Mouse (Mus musculus) c-Kit-positive CD71-positive TER-119-negative erythroid progenitor cells, embryonic 14.5 days (primary cell): ENCODE data around the gene Il1b.

ENCODE experiments used
- DNase-seq: peaks from one replicate; pipeline ENCODE4 v3.0.0-alpha.2; 2013; ENCODE audit warnings: low read depth

Gene Il1b

DNA sequence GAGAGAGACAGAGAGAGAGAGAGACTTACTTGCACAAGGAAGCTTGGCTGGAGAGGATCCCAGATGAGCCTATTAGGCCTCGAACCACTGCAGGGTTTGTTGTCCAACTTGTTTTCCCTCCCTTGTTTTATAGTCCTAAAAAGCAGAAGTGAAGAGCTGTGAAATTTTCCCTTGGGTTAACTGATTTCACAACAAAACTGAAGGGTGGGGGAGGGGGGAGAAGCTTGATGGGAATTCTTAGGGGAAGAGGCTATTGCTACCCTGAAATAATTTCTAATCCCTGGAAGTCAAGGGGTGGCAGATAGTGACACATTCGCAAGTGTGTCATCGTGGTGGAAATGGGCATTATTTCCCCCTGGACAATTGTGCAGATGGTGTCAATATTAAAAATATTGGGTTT is at the start of gene Il1b:
Gene Il1b, minus strand, starts transcription at position 101 of the 400 bp plus-strand sequence.
- no peak for DNase-seq

DNA sequence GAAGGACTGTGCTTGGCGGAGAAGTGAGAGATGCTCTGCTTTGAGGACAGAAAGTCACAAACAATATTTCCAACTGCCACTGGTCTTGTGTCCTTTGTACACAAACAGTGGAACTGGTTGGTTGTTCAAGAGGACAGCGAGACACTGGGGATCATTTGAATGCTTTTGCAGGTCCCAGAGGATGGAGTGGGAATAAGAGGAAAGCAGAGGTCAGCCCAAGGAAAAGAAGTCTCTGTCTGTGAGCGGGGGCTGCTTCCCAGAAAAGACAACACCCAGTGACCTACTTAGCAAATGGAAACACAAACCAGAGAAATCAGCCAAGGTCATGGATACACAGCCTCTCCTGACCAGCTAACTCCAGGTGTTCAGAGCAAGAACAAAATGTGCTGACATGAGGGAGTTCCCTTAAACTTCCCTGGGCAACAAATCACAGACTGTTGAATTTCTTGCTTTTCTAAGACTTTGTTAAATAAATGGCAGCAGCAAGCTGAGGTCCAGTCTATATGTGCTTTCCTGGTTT is 48.5 kb upstream of the Il1b start:
- no peak for DNase-seq

DNA sequence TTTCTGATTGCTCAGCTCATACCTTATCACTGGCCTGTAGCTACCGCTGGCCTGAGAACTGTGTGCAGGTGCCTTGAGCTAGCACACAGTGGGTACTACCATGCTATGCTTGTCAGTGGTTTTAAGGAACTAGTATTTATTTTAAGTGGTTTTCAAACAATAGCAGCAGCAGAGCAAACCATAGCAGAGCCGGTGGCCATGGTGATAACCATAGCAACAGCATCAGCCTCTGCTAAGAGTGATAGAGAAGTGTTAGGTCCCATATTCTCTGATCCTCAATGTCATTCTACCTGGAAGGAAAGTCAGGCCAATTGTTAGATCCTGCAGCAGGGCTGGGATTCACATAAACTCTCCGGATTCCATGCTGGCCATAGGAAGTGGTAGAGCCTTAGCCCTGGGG is 43.7 kb upstream of the Il1b start:
- no peak for DNase-seq

DNA sequence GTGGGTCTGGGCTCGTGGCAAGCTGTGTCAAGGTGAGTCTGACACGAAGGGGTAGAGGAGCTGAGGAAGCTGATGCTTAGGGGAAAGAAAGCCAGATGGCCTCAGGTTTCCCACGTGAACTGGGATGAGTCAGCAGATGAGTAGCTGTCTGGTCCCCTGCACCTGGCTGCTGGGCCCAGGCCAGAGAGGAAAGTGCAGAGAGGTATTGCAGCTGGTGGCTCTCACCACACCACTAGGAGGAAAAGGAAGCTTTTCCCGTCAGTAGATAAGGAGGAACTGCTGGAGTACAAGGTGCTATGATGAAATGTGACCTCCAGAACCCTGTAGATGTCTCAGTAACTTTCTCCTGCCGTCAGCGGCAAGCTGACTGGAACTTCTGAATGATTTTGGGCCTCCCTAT is 42.5 kb upstream of the Il1b start:
- DNase-seq, result no peak

DNA sequence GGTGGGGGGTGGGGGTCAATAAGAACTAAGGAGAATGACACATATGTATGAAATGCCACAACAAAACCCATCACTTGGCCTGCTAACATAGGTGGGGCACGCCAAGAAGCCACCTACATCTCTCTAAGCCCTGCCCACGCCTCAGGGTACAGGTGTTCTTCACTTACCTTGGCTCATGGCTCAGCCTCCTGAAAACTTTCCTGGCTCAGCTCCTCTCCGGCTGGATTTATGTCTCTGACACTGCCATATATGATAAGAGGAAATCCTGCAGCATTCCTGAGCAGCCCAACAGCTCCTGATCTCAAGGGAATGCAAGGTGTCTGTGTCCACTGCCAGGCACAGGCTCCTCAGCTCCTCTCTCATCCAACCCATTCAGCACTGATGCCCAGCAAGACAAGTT is 40.7 kb upstream of the Il1b start:
- DNase-seq, result no peak

DNA sequence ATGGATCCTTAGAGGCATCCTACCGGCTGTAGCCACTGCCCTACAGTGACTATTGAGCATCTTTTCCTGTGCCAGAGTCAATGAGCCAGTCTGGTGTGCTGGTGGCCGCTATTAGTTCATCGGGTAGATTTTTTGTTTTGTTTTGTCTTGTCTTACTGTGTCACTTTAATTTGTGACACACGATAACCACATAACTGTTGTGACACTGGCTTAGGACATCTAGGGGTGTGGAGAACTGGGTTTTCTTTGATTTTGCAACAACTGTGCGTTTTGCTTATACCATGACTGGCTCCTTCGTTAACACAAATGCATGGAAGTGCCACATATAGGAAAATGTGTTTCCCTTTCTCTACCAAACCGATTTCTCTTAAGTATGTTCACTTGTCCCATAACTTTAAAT is 39.4 kb upstream of the Il1b start:
- no peak for DNase-seq

DNA sequence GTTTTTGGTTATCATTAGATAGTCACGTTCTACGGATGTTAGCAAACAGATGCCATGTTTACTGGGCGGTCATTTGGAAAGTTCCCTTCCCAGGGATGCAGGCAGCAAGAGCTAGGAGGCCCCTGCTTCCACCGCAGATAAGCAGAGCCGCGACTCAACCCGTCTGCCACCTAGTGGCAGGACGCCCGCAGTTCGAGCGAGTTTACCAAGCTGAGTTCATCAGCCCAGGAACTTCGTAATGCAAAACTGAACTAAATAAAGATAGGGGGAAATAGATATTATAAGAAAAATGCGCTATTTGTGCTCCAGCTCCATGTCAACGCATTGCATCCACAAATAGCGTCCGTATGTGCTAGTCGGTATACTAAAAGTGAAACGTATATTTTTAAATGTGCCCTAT is 37.5 kb upstream of the Il1b start:
- peak; percentile 42 for DNase-seq

DNA sequence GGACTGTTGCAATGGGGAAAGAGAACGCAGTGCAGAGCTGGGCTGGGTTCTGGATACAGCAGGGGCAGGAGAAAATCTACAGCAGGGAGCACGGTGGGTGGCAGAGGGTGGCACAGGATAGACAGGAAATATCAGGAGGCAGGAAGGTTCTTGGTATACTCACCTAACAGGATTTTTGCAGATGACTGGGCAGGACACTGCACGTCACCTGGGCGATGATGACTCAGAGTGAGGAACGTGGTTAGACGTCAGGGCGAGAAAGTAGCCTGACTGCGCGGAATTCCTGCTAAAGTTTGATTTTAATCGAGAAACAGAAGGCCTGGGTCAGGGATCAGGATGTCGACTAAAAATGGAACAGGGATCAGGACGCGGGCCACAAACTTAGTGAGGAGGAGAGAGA is 36.7 kb upstream of the Il1b start:
- no peak for DNase-seq

DNA sequence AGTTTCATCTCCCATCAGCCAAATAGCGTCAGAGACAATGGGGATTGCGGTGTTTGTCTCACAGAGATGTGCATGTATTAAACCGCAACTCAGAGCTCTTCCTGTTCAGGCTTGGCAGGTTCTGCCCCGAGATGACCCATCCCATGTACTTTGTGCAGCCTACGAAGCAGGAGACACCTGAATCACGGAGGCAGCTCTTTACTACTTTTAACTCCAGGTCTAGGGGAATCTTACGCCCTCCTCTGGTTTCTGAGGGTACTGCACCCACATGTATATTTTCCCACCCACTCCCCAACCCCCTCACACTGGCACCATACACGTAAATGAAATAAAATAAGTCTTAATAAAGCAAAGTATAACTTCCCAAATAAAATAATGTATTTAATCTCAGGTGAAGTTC is 35.6 kb upstream of the Il1b start:
- no peak for DNase-seq

DNA sequence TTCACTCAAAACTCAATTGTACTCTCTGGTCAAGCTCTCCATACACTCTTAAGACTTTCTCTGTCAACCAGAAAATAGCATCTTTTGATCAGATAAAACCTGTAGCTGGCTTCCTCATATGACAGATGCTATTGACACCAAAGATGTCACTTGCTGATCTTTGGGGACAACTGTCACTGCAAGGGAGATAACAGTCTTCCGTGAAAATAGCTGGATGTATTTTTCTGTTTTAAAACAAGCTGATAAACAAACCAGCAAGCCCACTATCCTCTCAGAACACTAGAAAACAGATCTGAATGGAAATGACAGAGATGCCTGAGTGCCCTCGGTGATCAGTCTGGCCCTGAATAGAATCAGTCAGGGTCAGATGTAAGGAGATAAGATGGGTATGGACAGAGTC is 32.8 kb upstream of the Il1b start:
- no peak for DNase-seq

DNA sequence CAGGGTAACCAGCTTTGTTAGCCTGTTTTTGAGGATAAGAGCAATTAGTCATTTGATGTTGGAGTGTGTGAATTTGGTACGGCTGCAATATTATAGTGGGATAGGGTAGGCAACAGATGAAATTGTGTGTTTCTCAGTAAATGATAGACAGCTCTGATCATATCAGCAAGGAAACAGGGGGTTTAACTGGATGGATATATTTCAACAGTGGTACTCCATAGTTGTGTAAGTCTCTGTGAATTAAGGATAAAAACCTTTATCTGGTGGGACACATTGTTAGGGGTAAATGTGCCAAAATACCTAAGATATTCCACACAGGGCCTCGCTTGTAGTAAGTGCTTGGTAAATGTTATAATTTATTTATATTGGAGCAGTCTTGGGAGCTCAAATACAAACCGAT is 31.4 kb upstream of the Il1b start:
- DNase-seq, result no peak

DNA sequence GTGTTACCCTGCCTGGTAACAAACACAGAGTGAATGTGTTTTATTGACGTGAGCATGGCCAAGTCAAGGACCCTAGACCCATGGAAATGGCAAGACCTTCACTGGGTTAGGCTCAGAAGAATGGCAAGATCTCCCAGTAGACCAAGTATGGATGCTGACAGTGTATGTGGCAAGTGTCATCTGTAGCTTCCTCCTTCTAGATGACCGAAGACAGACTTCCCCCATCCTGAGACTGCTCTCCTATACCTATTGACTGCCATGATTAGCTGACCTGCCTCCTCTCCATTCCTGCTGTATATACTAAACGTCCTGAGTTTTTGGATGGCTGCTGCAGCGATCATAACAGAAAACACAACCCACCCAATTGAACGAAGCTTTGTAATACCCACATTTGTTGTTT is 30.9 kb upstream of the Il1b start:
- no peak for DNase-seq

DNA sequence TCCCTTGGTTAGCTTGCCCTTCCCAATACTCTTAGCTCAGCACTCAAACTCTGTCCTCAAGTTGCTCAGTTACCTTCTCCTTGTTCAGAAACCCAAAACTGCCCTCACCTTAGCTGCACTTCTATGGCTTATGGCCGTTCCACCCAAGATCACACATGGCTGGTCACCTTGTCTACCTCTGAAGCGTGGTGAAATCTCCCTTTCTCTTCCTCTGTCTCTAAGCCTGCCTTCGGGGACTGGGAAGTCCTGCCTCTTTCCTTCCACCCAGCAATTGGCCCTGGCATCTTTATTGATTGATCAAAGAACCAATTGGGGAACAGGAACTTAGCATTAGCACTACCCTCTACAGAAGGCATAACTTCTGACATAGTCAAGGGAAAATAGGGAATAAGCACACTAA is 27.2 kb upstream of the Il1b start:
- no peak for DNase-seq

DNA sequence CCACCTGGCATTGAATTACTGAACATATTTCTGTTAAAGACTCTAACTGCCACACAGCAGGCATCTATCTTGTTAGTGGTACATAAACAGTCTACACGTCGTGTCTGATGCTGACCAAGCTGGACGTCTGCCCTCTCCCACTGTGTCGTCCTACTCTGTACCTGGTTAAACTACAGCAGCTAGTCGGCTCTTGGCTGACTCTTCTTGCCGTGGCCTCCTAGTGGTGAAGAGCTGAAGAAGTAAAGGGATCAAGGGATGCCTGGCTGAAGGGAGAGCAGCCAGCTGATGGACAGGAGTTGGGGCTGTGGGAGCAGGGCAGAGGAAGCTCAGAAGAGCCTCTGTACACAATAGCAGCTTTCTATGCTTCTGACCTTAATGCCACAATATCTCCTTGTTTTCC is 22.6 kb upstream of the Il1b start:
- DNase-seq, result no peak

DNA sequence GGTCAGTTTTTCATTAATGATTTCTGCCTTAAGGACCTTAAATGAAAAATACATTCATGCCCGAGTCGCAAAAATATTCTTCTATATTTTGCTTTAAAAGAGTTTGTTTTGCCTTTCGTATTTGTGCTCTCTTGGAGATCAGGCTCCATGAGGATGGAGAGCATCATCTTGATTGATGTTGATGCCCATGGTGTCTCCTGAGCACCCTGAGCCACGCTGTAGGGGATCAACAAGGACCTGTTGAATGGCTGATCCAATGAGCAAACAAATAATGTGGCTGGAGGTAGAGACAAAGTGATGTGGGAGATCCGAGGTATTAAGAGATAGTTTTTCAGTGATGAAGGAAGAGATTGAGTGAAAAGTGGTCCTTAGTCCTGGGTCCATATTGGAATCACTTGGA is 19.2 kb upstream of the Il1b start:
- DNase-seq, result no peak

DNA sequence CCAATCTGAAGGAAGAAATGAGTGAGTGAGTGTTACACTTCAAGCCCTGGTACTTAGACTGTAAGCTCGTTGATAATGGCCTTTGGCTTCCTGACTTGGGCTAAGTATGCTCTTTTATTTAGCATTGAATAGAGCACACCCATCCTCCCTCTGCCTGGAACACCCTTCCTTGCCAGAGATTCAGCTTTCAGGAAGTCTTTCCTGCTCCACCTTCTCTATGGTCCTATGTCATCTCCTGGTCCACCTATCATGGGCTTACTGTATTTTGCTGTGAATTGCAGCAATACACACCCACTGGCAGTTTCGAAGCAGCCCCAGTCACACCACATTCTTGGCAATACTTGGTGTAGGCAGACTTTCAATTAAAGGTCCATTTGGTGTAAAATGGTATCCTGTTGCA is 18.4 kb upstream of the Il1b start:
- no peak for DNase-seq

DNA sequence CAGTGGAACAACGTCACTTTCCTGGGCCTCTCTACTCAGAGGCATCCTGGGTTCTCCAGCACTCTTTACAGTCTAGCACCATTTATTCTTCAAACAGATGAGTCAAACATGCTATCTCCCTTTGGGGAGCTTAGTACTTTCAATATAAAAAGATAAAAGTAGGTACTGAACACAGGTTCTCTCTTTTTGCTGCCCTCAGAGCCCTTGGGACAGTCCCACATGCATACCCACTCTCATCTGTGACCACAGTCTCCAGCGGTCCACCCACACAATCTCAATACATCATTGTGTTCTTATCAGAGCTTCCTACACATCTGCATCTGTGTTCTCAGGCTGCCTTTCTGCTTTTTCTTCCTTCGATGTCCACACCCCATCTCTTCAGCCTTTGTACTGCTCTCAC is 14.4 kb upstream of the Il1b start:
- DNase-seq, result no peak

DNA sequence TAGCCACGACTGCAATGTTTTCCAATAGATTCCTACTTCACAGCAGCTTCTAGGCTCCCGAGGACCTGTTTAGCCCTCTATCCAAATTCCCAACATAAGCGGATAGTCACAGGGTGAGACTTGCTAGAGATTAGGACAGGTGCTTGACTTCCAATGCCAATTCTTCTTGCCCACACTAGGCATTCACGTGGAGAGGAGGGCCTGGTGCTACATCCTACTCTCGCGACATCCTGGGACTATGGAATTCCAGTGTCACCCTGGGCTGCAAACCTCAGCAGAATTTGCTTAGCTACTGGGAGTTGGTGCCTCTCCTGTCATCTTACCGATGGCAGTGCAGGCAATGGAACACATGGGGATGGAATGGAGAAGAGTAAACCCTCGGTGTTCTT is 13.3 kb upstream of the Il1b start:
- no peak for DNase-seq

DNA sequence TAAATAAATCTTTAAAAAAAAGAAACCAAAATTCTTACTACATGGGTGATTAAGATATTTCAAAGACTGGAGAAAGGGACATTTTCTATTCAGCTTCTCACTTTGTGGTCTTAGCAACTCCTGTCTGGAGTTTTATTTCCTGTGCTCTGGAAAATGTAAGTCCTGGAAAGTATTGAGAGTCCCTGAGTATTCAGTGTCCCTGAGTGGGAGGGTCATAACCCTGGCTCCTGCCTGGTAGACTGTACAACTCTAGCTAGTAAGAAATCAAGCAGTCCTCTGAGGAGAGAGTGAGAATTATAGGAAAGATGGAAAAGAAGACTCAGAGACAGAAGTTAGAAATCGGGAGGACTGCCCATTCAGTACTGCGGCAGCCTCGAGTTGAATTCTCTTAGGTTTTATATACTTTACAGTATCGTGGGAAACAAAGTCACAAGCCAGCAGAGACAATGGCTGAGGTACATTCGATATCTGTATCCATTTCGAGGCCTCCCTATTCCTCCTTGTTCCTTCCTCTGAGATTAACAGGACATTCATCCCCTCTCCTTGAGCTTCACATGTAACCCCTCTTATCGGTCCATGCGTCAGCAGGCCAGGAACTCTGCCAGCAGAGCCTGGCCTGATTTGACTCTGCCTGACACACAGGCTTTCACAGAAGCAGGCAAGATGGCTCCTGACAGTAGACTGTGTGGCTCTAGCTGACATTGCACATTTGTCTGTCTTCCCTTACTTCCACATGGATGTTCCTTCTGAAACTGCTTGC is 12.8 kb upstream of the Il1b start:
- DNase-seq, result no peak

DNA sequence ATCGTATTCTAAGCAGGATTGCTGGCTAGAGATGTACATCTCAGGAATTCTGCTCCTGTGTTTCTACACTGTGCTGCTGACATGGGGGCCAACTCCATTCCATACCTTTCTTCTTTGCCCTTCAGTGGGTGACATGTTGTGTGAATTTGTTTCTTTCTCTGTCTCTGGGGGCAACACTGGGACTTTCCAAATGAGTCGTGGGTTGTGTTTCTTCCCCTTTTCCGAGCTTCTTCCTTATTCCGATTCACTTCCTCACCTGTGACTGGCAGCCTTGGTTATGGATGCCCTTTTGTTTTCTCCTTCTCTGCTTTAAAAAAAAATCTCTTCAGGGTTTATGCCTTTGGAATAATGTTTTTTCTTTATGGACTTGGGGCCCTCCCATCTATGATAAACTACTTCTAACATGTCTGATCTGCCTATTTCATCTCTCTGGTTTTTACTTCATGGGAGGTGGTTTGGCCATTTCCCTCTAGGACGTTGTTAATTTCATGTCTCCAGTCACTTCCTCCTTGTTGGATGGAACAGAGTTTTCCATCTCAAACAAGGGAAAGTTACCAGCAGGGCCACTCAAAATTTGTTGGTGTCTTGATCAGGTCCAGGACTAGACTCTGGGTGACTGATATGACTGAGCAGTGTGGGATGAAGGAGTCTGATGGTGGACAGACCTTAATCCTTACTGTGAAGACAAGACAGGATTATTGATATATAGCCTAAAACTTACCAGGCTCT is 10.0 kb upstream of the Il1b start:
- no peak for DNase-seq

DNA sequence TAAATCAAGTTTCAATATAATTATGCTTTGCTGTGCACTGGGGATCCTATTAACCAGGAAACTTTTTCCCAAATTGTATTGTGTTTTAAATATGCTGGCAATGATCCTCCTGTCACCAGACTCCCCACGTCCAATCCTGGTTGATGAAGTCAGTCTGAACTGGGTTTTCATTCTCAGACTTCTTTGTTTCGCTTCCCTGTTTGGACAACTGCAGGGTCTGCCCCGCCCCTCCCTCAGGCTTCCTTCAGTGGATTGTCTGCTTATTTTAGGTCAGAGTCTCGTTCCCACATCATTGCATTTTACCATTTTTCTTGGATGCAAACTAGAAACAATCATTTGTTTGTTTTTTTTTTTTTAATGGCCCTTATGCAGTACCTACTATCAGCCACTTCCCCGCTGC is 9.3 kb upstream of the Il1b start:
- DNase-seq, result no peak

DNA sequence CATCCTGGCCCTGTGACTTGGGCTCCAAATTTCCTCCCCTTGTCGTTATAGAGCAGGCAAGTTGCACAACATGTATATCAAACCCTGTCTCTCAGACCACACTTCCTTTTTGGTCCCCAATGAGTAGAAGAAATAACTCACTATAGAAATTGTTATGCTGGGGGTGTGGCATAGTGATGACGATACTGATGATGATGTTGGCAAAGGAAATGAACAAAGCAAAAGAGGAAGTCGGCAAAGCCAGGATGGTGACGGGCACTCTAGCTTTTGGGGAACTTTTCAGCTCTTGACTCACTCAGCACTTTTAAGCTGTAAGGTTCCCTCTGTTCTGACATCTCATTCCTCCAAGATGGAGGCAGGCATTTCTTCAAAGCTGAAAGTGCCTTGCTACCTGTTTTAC is 2.4 kb upstream of the Il1b start:
- DNase-seq, result no peak

DNA sequence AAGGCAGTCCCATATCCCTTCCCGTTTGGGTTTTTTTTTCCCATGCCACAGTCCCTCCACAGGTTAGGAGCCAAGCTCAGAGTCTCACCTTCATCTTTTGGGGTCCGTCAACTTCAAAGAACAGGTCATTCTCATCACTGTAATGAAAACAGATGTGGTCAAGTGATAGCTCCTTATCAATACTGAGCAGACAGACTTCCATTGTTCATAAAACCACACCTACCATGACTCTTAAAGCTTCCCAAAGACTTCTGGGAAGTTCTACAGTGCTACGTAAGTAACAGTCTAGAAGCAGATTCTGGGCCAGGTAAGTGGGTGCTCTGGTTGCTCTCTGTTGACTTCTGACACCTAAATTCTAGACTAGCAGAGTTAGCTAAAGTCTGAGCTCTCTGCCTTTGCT is 1.3 kb downstream of the Il1b start:
- DNase-seq, result peak; percentile 55

DNA sequence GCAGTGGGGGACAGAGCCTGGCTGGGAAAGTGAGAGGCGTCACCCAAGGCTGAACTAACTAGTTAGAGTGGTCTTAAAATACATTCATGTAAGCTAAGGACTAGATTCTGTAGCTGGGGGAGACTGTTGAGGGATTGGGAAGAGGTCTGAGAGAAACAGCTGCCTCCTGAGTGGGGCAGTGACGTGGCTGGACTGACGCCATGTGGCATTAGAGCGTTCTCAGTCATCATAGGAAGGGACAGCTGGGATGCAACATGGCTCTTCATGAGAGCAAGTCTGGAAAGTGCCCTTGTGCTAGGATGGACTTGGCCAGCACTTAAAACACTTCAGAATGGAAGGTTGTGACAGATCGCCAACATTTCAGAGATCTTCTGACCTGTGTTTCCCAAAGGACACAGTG is 2.1 kb downstream of the Il1b start:
- DNase-seq, result no peak
